Mouse (Mus musculus) spleen, adult 2 months (tissue): ENCODE results near the gene March5. TPM values are rescaled to one million over a fixed set of nuclear protein-coding genes. Genes with fewer than 3 reads are reported as not detected.

Source experiments
- DNase-seq, 2 experiments: peaks; one replicate each; pipeline versions ENCODE4 v3.0.0 to v3.0.0-alpha.2; 2012 to 2021; ENCODE audit warnings: low spot score in 2 of 2, low read depth in 1 of 2
- H3K27ac ChIP-seq: fragments of 200-500 bp; 2 replicates; pipeline ENCODE4 v1.5.1; 2012; ENCODE audit warnings: low read length, inconsistent platforms; ENCODE audit not compliant: insufficient read depth
- H3K27me3 ChIP-seq: fragments of 200-500 bp; 2 replicates; pipeline ENCODE4 v1.6.1; 2012; ENCODE audit warnings: mild to moderate bottlenecking, moderate library complexity, low read length, inconsistent platforms; ENCODE audit not compliant: control insufficient read depth, insufficient read depth
- H3K36me3 ChIP-seq: fragments of 200-500 bp; 2 replicates; pipeline ENCODE4 v1.6.1; 2012; ENCODE audit warnings: mild to moderate bottlenecking, low read length, inconsistent platforms; ENCODE audit not compliant: control insufficient read depth, insufficient read depth
- H3K4me1 ChIP-seq: fragments of 200-500 bp; 2 replicates; pipeline ENCODE4 v1.6.1; 2011; ENCODE audit warnings: inconsistent platforms; ENCODE audit not compliant: control insufficient read depth, insufficient read depth, insufficient read length
- H3K4me3 ChIP-seq: fragments of 200-500 bp; 2 replicates; pipeline ENCODE4 v1.5.1; 2011; ENCODE audit warnings: mild to moderate bottlenecking, inconsistent platforms; ENCODE audit not compliant: insufficient read depth, insufficient read length; ENCODE audit errors: extremely low read depth
- CTCF ChIP-seq: fragments of 200-500 bp; IDR thresholded peaks from 2 replicates; pipeline ENCODE4 v1.5.1; 2011; ENCODE audit warnings: mild to moderate bottlenecking, inconsistent platforms; ENCODE audit not compliant: insufficient read depth, insufficient read length, insufficient replicate concordance; ENCODE audit errors: extremely low read depth
- POLR2A ChIP-seq: fragments of 200-500 bp; IDR thresholded peaks from 2 replicates; pipeline ENCODE4 v1.6.1; 2011; ENCODE audit warnings: low read depth, low read length, inconsistent platforms
- WGBS: fragments of 180-500 bp; shearing (Covaris S2); methylation state at CpG from one replicate; pipeline ENCODE4 v1.1.7; 2018; 5-methylcytosine and 5-hydroxymethylcytosine counted together
- polyA plus RNA-seq: library from polyadenylated mRNA; depleted of rRNA; stranded (reverse); fragments of >200 nt; gene quantifications from 2 replicates; pipeline ENCODE4 v1.2.3, GENCODE M21; 2012

March5 gene
- polyA plus RNA-seq, 1 experiment = 21.2 TPM

- Histone ChIP-seq H3K36me3 (no peaks in the 10 kb centered on the region), H3K27me3 (peaks cover 15% of the 10 kb centered on the region), H3K4me3 (peak overlapping the region; percentile 73), H3K4me1 (peaks cover 8% of the 10 kb centered on the region; the same call in 1 of the 2 replicates), H3K27ac (peak overlapping the region; percentile 20; the same call in 1 of the 2 replicates)
- WGBS = under 1% methylated on average over 36 of the region's 36 CpGs
- TF ChIP-seq POLR2A (no peak), CTCF (no peak)
- peak in 1 of 2 experiments; percentile 10 for DNase-seq
Measured at GRCm38 (mm10) chr19:37174716-37175435, 32.5 kb upstream of the March5 start.

- no peak for DNase-seq
- Histone ChIP-seq H3K36me3 (no peaks in the 10 kb centered on the region), H3K4me1 (peaks cover 8% of the 10 kb centered on the region; the same call in 1 of the 2 replicates), H3K27ac (peak overlapping the region; percentile 14; the same call in 1 of the 2 replicates), H3K27me3 (peaks cover 15% of the 10 kb centered on the region), H3K4me3 (peak overlapping the region; percentile 73)
- WGBS = 1% methylated on average over 12 of the region's 12 CpGs
- TF ChIP-seq CTCF (no peak), POLR2A (no peak)
Measured at GRCm38 (mm10) chr19:37175436-37175805, 31.9 kb upstream of the March5 start.

GRCm38 (mm10) chr19:37175919-37176318 is 31.4 kb upstream of the March5 start:
- H3K27me3 ChIP-seq = peaks cover 15% of the 10 kb centered on the region
- no peak overlapping the region for H3K27ac ChIP-seq
- 9% methylated on average over 6 of the region's 6 CpGs for WGBS
- DNase-seq = no peak
- no peaks in the 10 kb centered on the region for H3K36me3 ChIP-seq
- peak overlapping the region; percentile 73 for H3K4me3 ChIP-seq
- peaks cover 8% of the 10 kb centered on the region; the same call in 1 of the 2 replicates for H3K4me1 ChIP-seq
- no peak for TF ChIP-seq CTCF
- TF ChIP-seq POLR2A = no peak

GRCm38 (mm10) chr19:37176879-37177462 is 30.4 kb upstream of the March5 start:
- Histone ChIP-seq H3K36me3 (no peaks in the 10 kb centered on the region), H3K27me3 (peaks cover 15% of the 10 kb centered on the region), H3K4me3 (no peak overlapping the region; the same call in 1 of the 2 replicates), H3K27ac (no peak overlapping the region), H3K4me1 (peaks cover 8% of the 10 kb centered on the region; the same call in 1 of the 2 replicates)
- WGBS = 52% methylated on average over 4 of the region's 4 CpGs
- no peak for DNase-seq
- TF ChIP-seq POLR2A (no peak), CTCF (no peak)

GRCm38 (mm10) chr19:37177819-37178708 is 29.3 kb upstream of the March5 start:
- H3K27me3 ChIP-seq = peaks cover 15% of the 10 kb centered on the region
- peak overlapping the region; percentile 47 for H3K4me3 ChIP-seq
- no peak overlapping the region for H3K27ac ChIP-seq
- H3K4me1 ChIP-seq = peaks cover 8% of the 10 kb centered on the region; the same call in 1 of the 2 replicates
- no peak for TF ChIP-seq CTCF
- no peak for TF ChIP-seq POLR2A
- WGBS = 14% methylated on average over 17 of the region's 17 CpGs
- H3K36me3 ChIP-seq = no peaks in the 10 kb centered on the region
- DNase-seq = peak in 1 of 2 experiments; percentile 15

GRCm38 (mm10) chr19:37188366-37188948 is 18.9 kb upstream of the March5 start:
- H3K27ac ChIP-seq = no peak overlapping the region
- no peak for DNase-seq
- 81% methylated on average over 4 of the region's 4 CpGs for WGBS
- H3K4me3 ChIP-seq = no peak overlapping the region
- H3K27me3 ChIP-seq = no peaks in the 10 kb centered on the region
- no peaks in the 10 kb centered on the region for H3K4me1 ChIP-seq
- H3K36me3 ChIP-seq = no peaks in the 10 kb centered on the region
- TF ChIP-seq CTCF (no peak), POLR2A (no peak)
